Mouse (Mus musculus) MEL (cell line): ENCODE results near the gene Hsf5. TPM values are rescaled to one million over a fixed set of nuclear protein-coding genes. Genes with fewer than 3 reads are reported as not detected.

Experiments used
- DNase-seq: peaks from one replicate; pipeline ENCODE4 v3.0.0; 2011; ENCODE audit warnings: low read depth, low spot score
- H3K27ac ChIP-seq: 2 replicates; pipeline ENCODE4 v1.5.1; 2012; ENCODE audit warnings: low read depth, mild to moderate bottlenecking, control low read depth, low read length, moderate library complexity; ENCODE audit not compliant: control insufficient read depth
- H3K27me3 ChIP-seq, 2 experiments: fragments of 150-350 bp in 1 of 2; sonication (generic) in 1 of 2; 2 replicates each; pipeline ENCODE4 v1.6.1; 2012; ENCODE audit warnings: low read length in 2 of 2, mild to moderate bottlenecking in 2 of 2, improper control_type of control experiment in 1 of 2, moderate library complexity in 1 of 2; ENCODE audit not compliant: insufficient read depth in 2 of 2, control insufficient read depth in 1 of 2
- H3K36me3 ChIP-seq, 2 experiments: 2 replicates each; pipeline ENCODE4 v1.6.1; 2012 to 2014; ENCODE audit warnings: low read length in 2 of 2, improper control_type of control experiment in 1 of 2, inconsistent platforms in 1 of 2, mild to moderate bottlenecking in 1 of 2; ENCODE audit not compliant: insufficient read depth in 2 of 2, control insufficient read depth in 1 of 2
- H3K4me1 ChIP-seq, 2 experiments: fragments of 150-350 bp in 1 of 2; sonication (generic) in 1 of 2; 2 replicates each; pipeline ENCODE4 v1.6.1; 2012; ENCODE audit warnings: low read length in 2 of 2, improper control_type of control experiment in 1 of 2, mild to moderate bottlenecking in 1 of 2; ENCODE audit not compliant: insufficient read depth in 2 of 2, control insufficient read depth in 1 of 2
- H3K4me3 ChIP-seq, 2 experiments: fragments of 150-350 bp in 1 of 2; sonication (generic) in 1 of 2; 2 replicates each; pipeline ENCODE4 v1.5.1; 2012; ENCODE audit warnings: low read depth in 2 of 2, low read length in 2 of 2, mild to moderate bottlenecking in 2 of 2, moderate library complexity in 2 of 2, control low read depth in 1 of 2, improper control_type of control experiment in 1 of 2; ENCODE audit not compliant: control insufficient read depth in 1 of 2, insufficient read depth in 1 of 2
- H3K79me2 ChIP-seq: 2 replicates; pipeline ENCODE4 v1.6.1; 2012; ENCODE audit warnings: mild to moderate bottlenecking, low read length, moderate library complexity; ENCODE audit not compliant: control insufficient read depth, poor library complexity, insufficient read depth
- H3K9ac ChIP-seq: 2 replicates; pipeline ENCODE4 v1.6.1; 2012; ENCODE audit warnings: low read depth, mild to moderate bottlenecking, control low read depth, low read length, moderate library complexity; ENCODE audit not compliant: control insufficient read depth, poor library complexity, severe bottlenecking
- H3K9me3 ChIP-seq: fragments of 150-350 bp; sonication (generic); replicated peaks from 2 replicates; pipeline ENCODE4 v1.6.1; 2012; ENCODE audit warnings: mild to moderate bottlenecking, low read length, improper control_type of control experiment, moderate library complexity; ENCODE audit not compliant: insufficient read depth
- BHLHE40 ChIP-seq: IDR thresholded peaks from 2 replicates; pipeline ENCODE4 v1.6.1; 2012; ENCODE audit warnings: low read depth, mild to moderate bottlenecking, inconsistent platforms, low read length, improper control_type of control experiment, borderline replicate concordance
- CHD1 ChIP-seq: IDR thresholded peaks from 2 replicates; pipeline ENCODE4 v1.6.1; 2012; ENCODE audit warnings: low read depth, mild to moderate bottlenecking, inconsistent platforms, low read length, improper control_type of control experiment
- CHD2 ChIP-seq: IDR thresholded peaks from 2 replicates; pipeline ENCODE4 v1.6.1; 2011; ENCODE audit warnings: low read length, improper control_type of control experiment
- CTCF ChIP-seq, 3 experiments: IDR thresholded peaks in 2 of 3; conservative IDR thresholded peaks in 1 of 3; 2 replicates each; pipeline ENCODE4 v1.5.1; 2011 to 2012; ENCODE audit warnings: low read length in 3 of 3, low read depth in 2 of 3, mild to moderate bottlenecking in 2 of 3, improper control_type of control experiment in 1 of 3, inconsistent platforms in 1 of 3, mixed read lengths in 1 of 3, moderate library complexity in 1 of 3; ENCODE audit not compliant: control insufficient read depth in 1 of 3, insufficient read depth in 1 of 3, poor library complexity in 1 of 3, severe bottlenecking in 1 of 3
- ELF1 ChIP-seq: IDR thresholded peaks from 2 replicates; pipeline ENCODE4 v1.6.1; 2014; ENCODE audit warnings: low read depth, mild to moderate bottlenecking, inconsistent platforms, low read length, improper control_type of control experiment, moderate library complexity
- EP300 ChIP-seq, 2 experiments: IDR thresholded peaks; 2 replicates each; pipeline ENCODE4 v1.6.1; 2011; ENCODE audit warnings: improper control_type of control experiment in 2 of 2, low read length in 2 of 2, low read depth in 1 of 2, mild to moderate bottlenecking in 1 of 2
- ETS1 ChIP-seq: IDR thresholded peaks from 2 replicates; pipeline ENCODE4 v1.6.1; 2012; ENCODE audit warnings: low read depth, mild to moderate bottlenecking, inconsistent platforms, low read length, improper control_type of control experiment, moderate library complexity
- GABPA ChIP-seq: IDR thresholded peaks from 2 replicates; pipeline ENCODE4 v1.6.1; 2012; ENCODE audit warnings: low read depth, mild to moderate bottlenecking, inconsistent platforms, low read length, improper control_type of control experiment, moderate library complexity
- GATA1 ChIP-seq: IDR thresholded peaks from 2 replicates; pipeline ENCODE4 v1.6.1; 2011; ENCODE audit warnings: low read depth, low read length, improper control_type of control experiment
- HCFC1 ChIP-seq: IDR thresholded peaks from 2 replicates; pipeline ENCODE4 v1.6.1; 2012; ENCODE audit warnings: low read depth, mild to moderate bottlenecking, inconsistent platforms, low read length, improper control_type of control experiment, moderate library complexity
- MAFK ChIP-seq: IDR thresholded peaks from 2 replicates; pipeline ENCODE4 v1.6.1; 2011; ENCODE audit warnings: low read depth, mild to moderate bottlenecking, low read length, improper control_type of control experiment, borderline replicate concordance
- MAX ChIP-seq: IDR thresholded peaks from 2 replicates; pipeline ENCODE4 v1.6.1; 2011; ENCODE audit warnings: low read length, improper control_type of control experiment
- MEF2A ChIP-seq: IDR thresholded peaks from 2 replicates; pipeline ENCODE4 v1.6.1; 2014; ENCODE audit warnings: low read depth, mild to moderate bottlenecking, inconsistent platforms, low read length, improper control_type of control experiment; ENCODE audit not compliant: poor library complexity, insufficient replicate concordance, severe bottlenecking; ENCODE audit errors: extremely low read depth
- MYB ChIP-seq: IDR thresholded peaks from 2 replicates; pipeline ENCODE4 v1.6.1; 2011; ENCODE audit warnings: mild to moderate bottlenecking, low read depth, low read length, improper control_type of control experiment
- NELFE ChIP-seq: IDR thresholded peaks from 2 replicates; pipeline ENCODE4 v1.6.1; 2011; ENCODE audit warnings: low read depth, low read length, improper control_type of control experiment
- POLR2A ChIP-seq, 2 experiments: IDR thresholded peaks; 2 replicates each; pipeline ENCODE4 v1.6.1; 2011 to 2012; ENCODE audit warnings: low read length in 2 of 2, mild to moderate bottlenecking in 2 of 2, control low read depth in 1 of 2, improper control_type of control experiment in 1 of 2, low read depth in 1 of 2, moderate library complexity in 1 of 2; ENCODE audit not compliant: control insufficient read depth in 1 of 2, insufficient read depth in 1 of 2, poor library complexity in 1 of 2
- POLR2AphosphoS2 ChIP-seq: IDR thresholded peaks from 2 replicates; pipeline ENCODE4 v1.6.1; 2011; ENCODE audit warnings: low read length, improper control_type of control experiment
- POLR2AphosphoS5 ChIP-seq: IDR thresholded peaks from 2 replicates; pipeline ENCODE4 v1.6.1; 2012; ENCODE audit warnings: low read depth, borderline replicate concordance, mild to moderate bottlenecking, inconsistent platforms, low read length, moderate library complexity, mixed read lengths
- RAD21 ChIP-seq: IDR thresholded peaks from 2 replicates; pipeline ENCODE4 v1.6.1; 2011; ENCODE audit warnings: mild to moderate bottlenecking, low read depth, low read length, improper control_type of control experiment
- SIN3A ChIP-seq: IDR thresholded peaks from 2 replicates; pipeline ENCODE4 v1.6.1; 2012; ENCODE audit warnings: low read length, improper control_type of control experiment, inconsistent platforms
- SMC3 ChIP-seq: IDR thresholded peaks from 2 replicates; pipeline ENCODE4 v1.6.1; 2011; ENCODE audit warnings: low read depth, low read length, improper control_type of control experiment
- ZC3H11A ChIP-seq: IDR thresholded peaks from 2 replicates; pipeline ENCODE4 v1.6.1; 2012; ENCODE audit warnings: low read depth, mild to moderate bottlenecking, inconsistent platforms, low read length, improper control_type of control experiment
- ZNF384 ChIP-seq: IDR thresholded peaks from 2 replicates; pipeline ENCODE4 v1.6.1; 2012; ENCODE audit warnings: low read depth, mild to moderate bottlenecking, inconsistent platforms, low read length, improper control_type of control experiment
- polyA plus RNA-seq, 2 experiments: library from polyadenylated mRNA; stranded (reverse) in 1 of 2; unstranded in 1 of 2; fragments of >175 nt in 1 of 2; fragments of >200 nt in 1 of 2; gene quantifications; 2 replicates each; pipeline versions ENCODE4 v1.2.1 to v1.2.4; 2012; ENCODE audit warnings: low replicate concordance in 2 of 2, low read depth in 1 of 2; ENCODE audit not compliant: insufficient read length in 2 of 2, insufficient read depth in 1 of 2, missing spikeins in 1 of 2
- total RNA-seq: library from RNA; depleted of rRNA; stranded (reverse); fragments of 300-350 nt; gene quantifications from 2 replicates; pipeline ENCODE4 v1.2.3, GENCODE M21; 2012

Hsf5 gene
- total and polyA plus RNA-seq, 3 experiments: 0.03 TPM; not detected in 2

DNA sequence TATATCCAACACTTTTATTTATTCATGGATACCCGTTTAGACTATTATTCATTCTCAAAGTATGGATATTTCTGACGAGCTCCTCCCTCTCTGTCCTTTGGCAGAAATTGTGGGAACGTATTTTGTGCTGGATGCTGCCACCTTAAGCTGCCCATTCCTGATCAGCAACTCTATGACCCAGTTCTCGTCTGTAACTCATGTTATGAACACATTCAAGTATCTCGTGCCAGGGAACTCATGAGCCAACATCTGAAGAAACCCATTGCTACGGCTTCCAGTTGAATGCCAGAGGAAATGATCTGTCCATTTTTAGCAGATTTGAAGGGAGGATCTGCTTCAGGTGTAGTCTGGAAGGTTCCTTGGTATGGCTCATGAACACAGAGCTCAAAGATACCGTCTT lies 3.0 kb upstream of the Hsf5 start:
- no peaks in the 10 kb centered on the region for H3K79me2 ChIP-seq

DNA sequence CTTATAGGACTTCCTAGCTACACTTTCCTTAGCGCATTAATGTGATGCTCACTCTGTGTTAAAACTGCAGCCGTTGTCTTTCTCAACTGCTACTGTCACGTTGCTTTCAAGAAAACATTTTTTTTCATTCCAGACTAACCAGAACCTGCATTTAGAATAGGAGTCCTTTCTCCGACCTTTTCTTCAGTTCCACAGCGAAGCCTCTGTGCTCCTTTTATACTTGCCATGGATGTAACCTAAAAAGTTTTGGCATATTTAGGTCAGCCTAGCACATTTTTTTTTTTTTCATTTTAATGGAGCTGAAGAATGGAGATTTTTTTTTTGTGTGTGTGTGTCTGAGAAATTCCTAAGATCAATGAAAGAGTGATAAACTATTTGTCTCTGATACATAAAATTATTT lies 1.4 kb upstream of the Hsf5 start:
- Histone ChIP-seq H3K9me3 (no peaks in the 10 kb centered on the region), H3K27ac (no peak overlapping the region), H3K27me3 (no peaks in the 10 kb centered on the region), H3K9ac (no peak overlapping the region), H3K4me3 (no peak overlapping the region), H3K36me3 (peaks cover 3 to 6% of the 10 kb centered on the region in 2 experiments; a peak in 2 of 4 replicates), H3K79me2 (no peaks in the 10 kb centered on the region), H3K4me1 (no peaks in the 10 kb centered on the region; a peak in 1 of 4 replicates)
- no peak for TF ChIP-seq SMC3
- TF ChIP-seq HCFC1: no peak
- no peak for TF ChIP-seq RAD21
- TF ChIP-seq ELF1: no peak
- TF ChIP-seq CHD2: no peak
- TF ChIP-seq POLR2AphosphoS5: no peak
- TF ChIP-seq CHD1: no peak
- TF ChIP-seq MAX: no peak
- no peak for TF ChIP-seq BHLHE40
- TF ChIP-seq NELFE: no peak
- TF ChIP-seq MYB: no peak
- no peak for TF ChIP-seq ETS1
- TF ChIP-seq GABPA: no peak
- TF ChIP-seq MEF2A: no peak
- no peak for TF ChIP-seq MAFK
- no peak for TF ChIP-seq GATA1
- TF ChIP-seq CTCF (IDR thresholded peaks at IDR 0.05 in 2 of 3, conservative IDR thresholded peaks at IDR 0.05 in 1 of 3; ENCODE audit: control insufficient read depth in 1 of 3, insufficient read depth in 1 of 3, low read depth in 2 of 3, low read length in 3 of 3, poor library complexity in 1 of 3, severe bottlenecking in 1 of 3): no peak
- no peak for TF ChIP-seq POLR2AphosphoS2
- DNase-seq: no peak

More for the DNA sequence above, 3.0 kb upstream of the Hsf5 start:
- no peak for DNase-seq
- peaks cover 3 to 12% of the 10 kb centered on the region in 2 experiments; a peak in 2 of 4 replicates for H3K36me3 ChIP-seq
- no peaks in the 10 kb centered on the region for H3K9me3 ChIP-seq
- H3K9ac ChIP-seq: no peak overlapping the region
- H3K4me3 ChIP-seq: no peak overlapping the region
- no peak overlapping the region for H3K27ac ChIP-seq
- TF ChIP-seq ZNF384 (no peak), EP300 (IDR thresholded peaks at IDR 0.05; ENCODE audit: low read depth in 1 of 2, low read length in 2 of 2) (no peak), POLR2AphosphoS2 (no peak), MAFK (no peak), GABPA (no peak), POLR2A (IDR thresholded peaks at IDR 0.05; ENCODE audit: control insufficient read depth in 1 of 2, insufficient read depth in 1 of 2, low read depth in 1 of 2, low read length in 2 of 2, poor library complexity in 1 of 2) (no peak), SIN3A (no peak), MAX (no peak), ZC3H11A (no peak)
- TF ChIP-seq, all 39 proteins: peak for 0
- Histone ChIP-seq H3K27me3 (no peaks in the 10 kb centered on the region), H3K4me1 (no peaks in the 10 kb centered on the region; a peak in 1 of 4 replicates)
